Mouse (Mus musculus): ENCODE results near the gene Inha. TPM values are rescaled to one million over a fixed set of nuclear protein-coding genes. Genes with fewer than 3 reads are reported as not detected.

The Inha gene
- polyA plus RNA-seq, 1 experiment from 2014 or later = 23.5 TPM

DNA sequence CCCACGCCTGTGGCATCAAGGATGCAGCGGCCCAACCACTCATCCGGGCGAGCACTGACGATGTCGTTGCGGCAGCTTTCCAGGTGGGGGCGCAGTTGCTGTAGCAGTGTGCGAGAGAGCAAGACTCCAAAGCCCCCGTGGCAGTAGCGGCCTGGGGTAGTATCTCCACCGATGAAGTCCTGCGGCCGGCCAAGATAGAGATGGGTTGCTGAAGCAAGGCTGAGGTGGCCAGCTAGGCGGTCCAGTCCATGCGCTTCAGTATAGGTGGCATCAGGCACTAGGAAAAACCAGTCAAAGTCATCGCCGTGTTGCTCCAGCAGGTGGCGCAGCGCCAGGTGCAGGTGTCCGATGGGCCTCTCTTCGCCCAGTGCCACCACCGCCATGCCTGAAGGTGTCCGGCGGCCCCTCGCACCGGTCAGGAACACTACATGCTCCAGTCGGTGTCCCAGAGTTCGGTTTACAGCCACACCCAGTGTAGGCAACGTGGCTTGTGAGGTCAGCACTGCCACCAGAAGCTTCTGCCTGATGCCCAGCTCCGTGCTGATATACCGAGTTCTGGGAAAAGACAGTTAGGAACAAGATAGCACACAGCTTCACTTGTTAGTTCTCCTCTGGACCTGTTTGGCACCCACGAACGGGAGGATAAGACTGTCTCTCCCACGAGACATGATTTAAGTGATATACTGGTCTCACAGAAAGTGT is 29.5 kb upstream of the Inha start:
- no peaks in the 10 kb centered on the region for H3K9me3 ChIP-seq (replicated peaks)
- H3K4me2 ChIP-seq = peak overlapping the region; percentile 91
- peaks cover 6% of the 10 kb centered on the region for H3K27me3 ChIP-seq (replicated peaks)
- no peak for ATAC-seq (ENCODE audit: low FRiP score)
- WGBS = 12% methylated on average over 35 of the region's 35 CpGs
- H3K27ac ChIP-seq (replicated peaks) = peak overlapping the region; percentile 45; the same call in 1 of the 2 replicates
- H3K4me3 ChIP-seq (replicated peaks) = peak overlapping the region; percentile 61
- H3K4me1 ChIP-seq = peaks cover 61% of the 10 kb centered on the region
- H3K9ac ChIP-seq (replicated peaks) = peak overlapping the region; percentile 64; the same call in 1 of the 2 replicates
- H3K36me3 ChIP-seq = peaks cover 43% of the 10 kb centered on the region

DNA sequence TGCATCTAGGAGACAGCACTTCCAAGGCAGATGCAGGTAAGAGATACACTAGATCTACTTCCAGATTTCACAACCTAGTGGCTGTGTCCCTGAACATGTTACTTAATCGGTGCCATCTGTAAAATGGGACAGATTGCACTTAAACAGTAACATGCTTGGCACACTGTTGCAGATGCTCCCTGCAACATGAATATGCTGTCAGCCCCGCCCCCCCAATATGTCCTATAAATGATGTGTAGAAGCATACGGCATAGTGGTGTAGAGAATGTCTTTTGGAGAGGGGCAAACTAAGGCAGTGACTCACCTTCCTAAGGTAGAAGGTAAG is 28.9 kb upstream of the Inha start:
- Histone ChIP-seq H3K4me2 (peak overlapping the region; percentile 91), H3K9me3 (replicated peaks) (no peaks in the 10 kb centered on the region), H3K36me3 (peaks cover 43% of the 10 kb centered on the region), H3K27ac (replicated peaks) (no peak overlapping the region; the same call in 1 of the 2 replicates), H3K9ac (replicated peaks) (peak overlapping the region; percentile 64), H3K4me3 (replicated peaks) (peak overlapping the region; percentile 61), H3K27me3 (replicated peaks) (peaks cover 11% of the 10 kb centered on the region), H3K4me1 (peaks cover 65% of the 10 kb centered on the region)
- ATAC-seq (ENCODE audit: low FRiP score) = no peak
- 46% methylated on average over 3 of the region's 3 CpGs for WGBS

DNA sequence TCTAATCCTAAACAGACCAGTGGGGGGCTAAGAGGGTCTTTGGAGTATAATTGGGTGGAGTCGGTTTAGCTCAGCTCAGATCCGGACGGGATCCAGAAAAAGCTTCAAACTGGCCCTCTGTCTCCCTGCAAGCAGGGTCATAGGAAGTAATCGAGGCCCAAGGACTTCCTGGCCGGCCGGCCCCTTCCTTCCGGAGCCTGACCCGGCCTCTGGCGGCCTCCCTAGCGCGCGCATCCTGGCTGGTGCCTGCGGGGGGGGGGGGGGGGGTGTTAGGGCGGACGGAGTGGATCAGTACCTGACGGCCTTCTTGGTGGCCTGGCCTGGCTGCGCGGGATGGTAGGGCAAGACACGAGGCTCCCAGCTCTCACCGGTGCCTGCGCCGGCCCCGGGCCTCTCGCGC is 28.4 kb upstream of the Inha start:
- ATAC-seq (ENCODE audit: low FRiP score) = peak; percentile 22; the same call in 1 of the 2 replicates
- under 1% methylated on average over 21 of the region's 25 CpGs for WGBS

DNA sequence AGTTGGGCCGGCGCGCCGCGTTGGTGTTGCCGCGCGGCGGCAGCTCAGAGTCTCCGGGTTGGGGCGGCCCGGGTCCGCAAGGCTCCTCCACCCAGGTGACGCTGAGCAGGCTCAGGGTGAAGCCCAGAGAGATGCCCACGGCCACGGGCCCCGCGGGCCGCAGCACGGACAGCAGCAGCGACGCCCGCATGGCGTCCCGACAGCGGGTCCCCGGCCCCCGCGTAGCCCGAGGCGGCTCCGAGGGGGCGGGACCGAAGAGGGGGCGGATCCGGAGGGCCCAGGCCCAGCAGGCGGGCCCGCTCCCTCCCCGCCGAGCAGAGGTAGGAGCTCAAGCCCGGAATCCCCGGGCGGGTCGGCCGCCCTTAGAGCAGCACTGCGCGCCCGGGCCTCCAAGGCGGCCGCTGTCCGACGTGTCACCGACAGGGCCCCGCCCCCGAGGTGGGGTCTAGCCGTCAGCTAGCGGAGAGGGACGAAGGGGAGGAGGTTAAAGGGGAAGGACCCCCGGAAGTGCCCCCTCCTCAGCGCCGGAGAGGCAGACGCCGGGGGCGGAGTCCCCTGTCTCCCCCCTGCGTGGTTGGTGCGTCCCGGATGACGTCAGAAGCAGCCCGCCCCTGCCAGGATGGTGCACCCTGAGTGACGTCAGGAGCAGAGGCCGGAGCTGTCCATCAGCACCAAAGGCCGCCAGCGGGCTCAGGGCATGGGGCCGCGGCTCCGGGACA is 27.8 kb upstream of the Inha start, which contains the start of the genes Chpf and Tmem198:
Gene Chpf, minus strand, starts transcription at position 392 of the 719 bp plus-strand sequence.
Gene Tmem198, plus strand, starts transcription at position 617 of the 719 bp plus-strand sequence.
- under 1% methylated on average over 63 of the region's 76 CpGs for WGBS
- Histone ChIP-seq H3K27ac (replicated peaks) (peak within 1 kb of the TSS; percentile 86), H3K4me3 (replicated peaks) (peak within 1 kb of the TSS; percentile 61), H3K9me3 (replicated peaks) (no peaks in the 10 kb centered on the region), H3K36me3 (peaks cover 38% of the 10 kb centered on the region), H3K27me3 (replicated peaks) (peaks cover 22% of the 10 kb centered on the region), H3K4me1 (peaks cover 59% of the 10 kb centered on the region), H3K4me2 (peak within 1 kb of the TSS; percentile 91), H3K9ac (replicated peaks) (peak within 1 kb of the TSS; percentile 64)
- peak; percentile 91 for ATAC-seq (ENCODE audit: low FRiP score)

More for the DNA sequence above, 28.4 kb upstream of the Inha start:
- peaks cover 65% of the 10 kb centered on the region for H3K4me1 ChIP-seq
- peaks cover 17% of the 10 kb centered on the region for H3K27me3 ChIP-seq (replicated peaks)
- H3K27ac ChIP-seq (replicated peaks) = peak overlapping the region; percentile 86
- no peaks in the 10 kb centered on the region for H3K9me3 ChIP-seq (replicated peaks)
- peak overlapping the region; percentile 91 for H3K4me2 ChIP-seq
- H3K9ac ChIP-seq (replicated peaks) = peak overlapping the region; percentile 64
- H3K4me3 ChIP-seq (replicated peaks) = peak overlapping the region; percentile 61
- H3K36me3 ChIP-seq = peaks cover 42% of the 10 kb centered on the region

DNA sequence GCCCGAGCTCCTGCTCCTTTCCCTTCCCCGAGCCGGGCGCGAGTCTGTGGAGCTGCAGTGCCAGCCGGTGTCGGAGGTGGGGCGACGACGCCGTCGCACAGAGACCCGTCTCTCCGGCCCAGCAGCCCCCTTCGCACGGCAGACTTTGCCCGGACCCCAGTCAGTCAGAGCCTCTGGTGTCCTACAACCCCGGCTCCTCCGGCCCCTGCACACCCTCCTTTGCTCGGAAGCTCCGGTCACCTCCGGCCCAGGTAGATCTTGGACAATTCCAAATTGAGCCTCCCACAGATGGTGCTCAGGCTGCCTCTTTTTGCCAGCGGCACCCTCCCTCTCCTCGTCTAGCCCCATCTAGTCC is 27.3 kb upstream of the Inha start:
- peak overlapping the region; percentile 91 for H3K4me2 ChIP-seq
- peaks cover 28% of the 10 kb centered on the region for H3K27me3 ChIP-seq (replicated peaks)
- peak overlapping the region; percentile 86 for H3K27ac ChIP-seq (replicated peaks)
- no peak for ATAC-seq (ENCODE audit: low FRiP score)
- peaks cover 39% of the 10 kb centered on the region for H3K36me3 ChIP-seq
- H3K9ac ChIP-seq (replicated peaks) = peak overlapping the region; percentile 64
- peak overlapping the region; percentile 61 for H3K4me3 ChIP-seq (replicated peaks)
- no peaks in the 10 kb centered on the region for H3K9me3 ChIP-seq (replicated peaks)
- H3K4me1 ChIP-seq = peaks cover 55% of the 10 kb centered on the region
- under 1% methylated on average over 24 of the region's 24 CpGs for WGBS

DNA sequence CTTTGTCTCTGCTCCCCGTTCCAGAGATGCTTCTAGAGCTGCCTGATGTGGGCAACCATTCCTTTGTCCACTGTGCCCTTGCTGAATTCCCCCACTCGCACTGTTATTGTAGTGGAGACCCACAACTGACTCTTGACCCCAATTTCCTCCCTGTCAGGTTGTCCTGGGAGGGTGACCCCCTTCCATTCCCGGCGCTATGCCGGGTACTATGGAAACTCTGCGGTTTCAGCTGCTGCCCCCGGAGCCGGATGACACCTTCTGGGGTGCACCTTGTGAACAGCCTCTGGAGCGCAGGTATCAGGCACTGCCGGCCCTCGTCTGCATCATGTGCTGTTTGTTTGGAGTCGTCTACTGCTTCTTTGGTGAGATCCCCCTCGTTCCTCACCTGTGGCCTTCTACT is 26.8 kb upstream of the Inha start:
- no peaks in the 10 kb centered on the region for H3K9me3 ChIP-seq (replicated peaks)
- H3K9ac ChIP-seq (replicated peaks) = peak overlapping the region; percentile 64
- H3K27ac ChIP-seq (replicated peaks) = peak overlapping the region; percentile 86
- peaks cover 39% of the 10 kb centered on the region for H3K36me3 ChIP-seq
- peak overlapping the region; percentile 91 for H3K4me2 ChIP-seq
- H3K4me3 ChIP-seq (replicated peaks) = peak overlapping the region; percentile 61
- 14% methylated on average over 13 of the region's 13 CpGs for WGBS
- H3K27me3 ChIP-seq (replicated peaks) = peaks cover 32% of the 10 kb centered on the region
- peaks cover 52% of the 10 kb centered on the region for H3K4me1 ChIP-seq
- no peak for ATAC-seq (ENCODE audit: low FRiP score)

DNA sequence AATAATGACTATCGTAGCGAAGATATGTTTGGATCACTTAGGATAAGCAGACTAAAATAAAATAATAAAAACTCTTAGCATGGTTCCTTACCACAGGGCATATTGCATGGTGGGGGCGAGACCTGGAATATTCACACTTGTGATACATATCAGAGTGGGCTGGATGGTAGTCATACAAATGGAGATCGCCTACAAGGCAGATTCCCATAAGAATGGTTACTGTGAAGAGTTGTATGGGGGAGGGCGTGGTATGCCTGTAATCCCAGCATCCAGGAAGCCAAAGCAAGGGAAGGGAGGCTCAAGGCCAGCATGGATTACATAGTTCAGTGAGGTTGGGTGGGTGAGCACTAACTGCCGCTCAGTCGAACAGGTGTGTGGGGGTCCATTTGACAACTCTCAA is 26.1 kb upstream of the Inha start:
- no peaks in the 10 kb centered on the region for H3K9me3 ChIP-seq (replicated peaks)
- H3K4me3 ChIP-seq (replicated peaks) = peak overlapping the region; percentile 61
- ATAC-seq (ENCODE audit: low FRiP score) = no peak
- H3K4me1 ChIP-seq = peaks cover 52% of the 10 kb centered on the region
- H3K9ac ChIP-seq (replicated peaks) = 0 out of 2 replicates have a peak overlapping the region, but pooled peaks have one; percentile 64
- H3K27ac ChIP-seq (replicated peaks) = no peak overlapping the region
- H3K36me3 ChIP-seq = peaks cover 39% of the 10 kb centered on the region
- H3K27me3 ChIP-seq (replicated peaks) = peaks cover 39% of the 10 kb centered on the region
- H3K4me2 ChIP-seq = peak overlapping the region; percentile 91
- WGBS = 91% methylated on average over 7 of the region's 7 CpGs

DNA sequence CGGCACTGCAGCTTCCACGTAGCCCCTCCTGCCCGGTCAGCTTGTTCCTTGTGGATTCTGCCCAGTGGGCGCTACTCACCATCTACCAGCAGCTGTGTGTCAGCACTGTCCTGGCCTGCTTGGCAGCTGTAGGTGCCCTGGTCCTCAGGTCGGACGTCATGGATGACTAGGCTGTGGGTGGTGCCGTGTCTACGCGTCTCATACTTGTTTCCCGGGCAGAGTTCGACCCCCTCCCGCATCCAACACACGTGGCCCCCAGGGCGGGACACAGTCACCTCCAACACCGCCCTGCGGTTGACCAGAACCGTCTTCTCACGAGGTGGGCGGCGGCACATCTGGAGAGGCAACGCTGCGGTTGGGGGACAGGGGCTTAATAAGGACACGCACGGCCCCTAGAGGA is 20.3 kb upstream of the Inha start:
- Histone ChIP-seq H3K27ac (replicated peaks) (no peak overlapping the region), H3K4me2 (peak overlapping the region; percentile 90), H3K27me3 (replicated peaks) (peaks cover 71% of the 10 kb centered on the region), H3K4me3 (replicated peaks) (peak overlapping the region; percentile 53), H3K4me1 (peaks cover 37% of the 10 kb centered on the region), H3K9me3 (replicated peaks) (no peaks in the 10 kb centered on the region), H3K36me3 (peaks cover 48% of the 10 kb centered on the region), H3K9ac (replicated peaks) (peak overlapping the region; percentile 44; the same call in 1 of the 2 replicates)
- peak; percentile 9; the same call in 1 of the 2 replicates for ATAC-seq (ENCODE audit: low FRiP score)
- WGBS = 8% methylated on average over 24 of the region's 24 CpGs

DNA sequence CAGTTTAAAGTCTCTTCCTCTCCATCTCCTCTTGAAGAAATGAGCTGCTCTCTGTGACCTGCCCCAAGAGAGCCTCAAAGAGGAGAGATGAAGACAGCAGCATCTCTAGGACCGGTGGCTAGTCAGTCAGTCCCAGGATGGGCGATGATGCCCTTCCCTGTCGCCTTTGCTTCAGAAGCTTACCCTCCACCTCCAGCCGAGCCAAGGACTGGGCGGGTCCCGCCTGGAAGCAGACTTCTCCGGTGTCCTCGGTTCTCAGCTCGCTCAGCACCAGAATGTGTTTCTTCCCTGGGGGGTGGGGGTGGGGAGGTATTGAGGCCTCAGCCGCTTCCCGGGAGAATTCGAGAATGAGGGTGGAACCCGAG is 19.9 kb upstream of the Inha start:
- peaks cover 50% of the 10 kb centered on the region for H3K36me3 ChIP-seq
- H3K4me3 ChIP-seq (replicated peaks) = peak overlapping the region; percentile 53
- peaks cover 33% of the 10 kb centered on the region for H3K4me1 ChIP-seq
- peaks cover 69% of the 10 kb centered on the region for H3K27me3 ChIP-seq (replicated peaks)
- H3K27ac ChIP-seq (replicated peaks) = no peak overlapping the region
- WGBS = 2% methylated on average over 13 of the region's 13 CpGs
- H3K9me3 ChIP-seq (replicated peaks) = no peaks in the 10 kb centered on the region
- peak overlapping the region; percentile 44 for H3K9ac ChIP-seq (replicated peaks)
- H3K4me2 ChIP-seq = peak overlapping the region; percentile 90
- peak; percentile 21; the same call in 1 of the 2 replicates for ATAC-seq (ENCODE audit: low FRiP score)

DNA sequence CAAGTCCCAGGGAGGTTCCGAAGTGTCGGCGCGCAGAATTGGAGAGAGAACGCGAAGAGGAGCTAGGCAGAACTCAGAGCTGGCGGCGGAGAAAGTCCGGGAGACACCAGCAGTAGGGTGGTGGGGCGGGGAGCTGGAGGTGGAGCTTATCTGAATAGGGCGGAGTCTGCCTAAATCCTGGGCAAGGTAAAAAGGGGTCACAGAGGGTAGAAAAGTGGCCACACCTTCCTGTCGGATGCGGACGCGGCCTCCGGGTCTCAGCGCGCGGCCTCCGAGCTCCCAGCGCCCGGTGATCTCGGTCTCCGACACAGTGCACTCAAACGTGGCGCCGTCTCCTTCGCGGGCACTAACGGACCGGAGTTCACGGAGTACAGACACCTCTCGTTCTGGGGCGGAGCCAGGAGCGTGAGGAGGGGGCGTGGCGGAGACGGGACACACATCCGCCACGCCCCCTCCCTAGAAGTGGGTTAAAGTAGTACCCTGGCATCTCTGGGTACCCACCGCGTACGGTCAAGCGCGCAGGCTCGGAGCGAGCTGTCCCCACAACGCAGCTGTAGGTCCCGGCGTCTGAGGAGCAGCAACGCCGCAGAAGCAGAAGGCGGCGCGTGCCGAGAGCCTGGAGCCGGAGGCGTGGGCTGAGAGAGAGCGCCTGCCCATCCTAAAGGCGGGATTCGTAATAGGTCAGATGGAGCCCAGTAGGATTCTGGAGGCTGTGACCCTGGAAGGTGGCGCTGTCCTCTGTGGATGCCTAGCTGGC is 19.3 kb upstream of the Inha start:
- Histone ChIP-seq H3K4me3 (replicated peaks) (peak overlapping the region; percentile 53), H3K27ac (replicated peaks) (no peak overlapping the region), H3K27me3 (replicated peaks) (peaks cover 63% of the 10 kb centered on the region), H3K4me1 (peaks cover 28% of the 10 kb centered on the region), H3K9ac (replicated peaks) (peak overlapping the region; percentile 44), H3K9me3 (replicated peaks) (no peaks in the 10 kb centered on the region), H3K4me2 (peak overlapping the region; percentile 90), H3K36me3 (peaks cover 48% of the 10 kb centered on the region)
- peak; percentile 77 for ATAC-seq (ENCODE audit: low FRiP score)
- under 1% methylated on average over 62 of the region's 62 CpGs for WGBS

DNA sequence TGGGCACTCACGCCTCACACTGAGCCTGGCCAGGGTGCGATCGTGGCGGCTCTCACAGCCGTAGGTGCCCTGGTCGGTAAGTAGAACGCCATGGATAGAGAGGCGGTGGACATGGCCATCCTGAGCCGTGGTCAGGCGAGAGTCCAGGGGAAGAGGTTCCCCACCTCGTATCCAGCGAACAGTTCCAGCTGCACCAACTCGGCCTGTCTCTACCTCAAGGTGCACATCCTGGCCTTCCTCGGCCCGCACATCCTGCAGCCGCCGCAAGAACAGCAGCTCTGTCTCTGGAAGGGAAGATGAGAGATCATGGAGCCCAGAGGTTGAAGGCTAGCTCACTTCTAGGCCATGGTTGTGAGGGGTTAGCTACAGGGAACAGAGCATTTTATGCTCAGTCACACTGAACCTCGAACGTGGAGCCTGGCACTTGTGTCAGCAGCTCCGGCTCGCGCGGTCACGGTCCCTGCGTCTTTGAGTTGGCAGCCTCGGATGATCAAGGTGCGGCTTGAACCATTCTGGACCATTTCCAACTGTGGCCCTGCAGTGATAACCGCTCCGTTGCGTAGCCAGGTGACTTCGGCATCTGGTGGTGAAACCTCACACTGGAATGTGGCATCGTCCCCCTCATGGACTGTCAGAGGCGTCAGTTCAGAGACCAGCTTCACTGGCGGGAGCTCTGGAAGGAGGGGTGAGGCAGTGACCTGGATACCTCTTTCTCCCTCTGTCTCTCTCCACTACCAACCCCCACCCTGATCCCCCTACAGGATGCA is 15.9 kb upstream of the Inha start:
- Histone ChIP-seq H3K4me2 (no peak overlapping the region), H3K9ac (replicated peaks) (no peak overlapping the region), H3K36me3 (peaks cover 20% of the 10 kb centered on the region), H3K27ac (replicated peaks) (no peak overlapping the region), H3K9me3 (replicated peaks) (no peaks in the 10 kb centered on the region), H3K4me1 (peaks cover 25% of the 10 kb centered on the region), H3K27me3 (replicated peaks) (peaks cover 35% of the 10 kb centered on the region), H3K4me3 (replicated peaks) (no peak overlapping the region)
- WGBS = 87% methylated on average over 34 of the region's 34 CpGs
- no peak for ATAC-seq (ENCODE audit: low FRiP score)

All from neural tube, embryonic 15.5 days (tissue).